Mouse (Mus musculus) heart, postnatal 36 days (tissue): ENCODE measurements around the gene Fgf9. TPM values are rescaled to one million over a fixed set of nuclear protein-coding genes. Genes with fewer than 3 reads are reported as not detected.

ENCODE experiments used
- DNase-seq, 2 experiments: peaks; one replicate each; pipeline ENCODE4 v3.0.0; 2021 to 2022
- intact Hi-C: fragments of 180-260 bp; cut with DNase I; formaldehyde crosslinking; loops from one replicate; pipeline ENCODE4 v1.15.1; 2025
- total RNA-seq, 2 experiments: library from RNA; stranded (reverse); gene quantifications; 2 replicates each; pipeline ENCODE4 v1.2.3; 2021

Gene Fgf9
- total RNA-seq, result 10 to 100 TPM in 1 of 2 experiments, 1 to 10 TPM in 1; 8.4 to 12.1 TPM

DNA sequence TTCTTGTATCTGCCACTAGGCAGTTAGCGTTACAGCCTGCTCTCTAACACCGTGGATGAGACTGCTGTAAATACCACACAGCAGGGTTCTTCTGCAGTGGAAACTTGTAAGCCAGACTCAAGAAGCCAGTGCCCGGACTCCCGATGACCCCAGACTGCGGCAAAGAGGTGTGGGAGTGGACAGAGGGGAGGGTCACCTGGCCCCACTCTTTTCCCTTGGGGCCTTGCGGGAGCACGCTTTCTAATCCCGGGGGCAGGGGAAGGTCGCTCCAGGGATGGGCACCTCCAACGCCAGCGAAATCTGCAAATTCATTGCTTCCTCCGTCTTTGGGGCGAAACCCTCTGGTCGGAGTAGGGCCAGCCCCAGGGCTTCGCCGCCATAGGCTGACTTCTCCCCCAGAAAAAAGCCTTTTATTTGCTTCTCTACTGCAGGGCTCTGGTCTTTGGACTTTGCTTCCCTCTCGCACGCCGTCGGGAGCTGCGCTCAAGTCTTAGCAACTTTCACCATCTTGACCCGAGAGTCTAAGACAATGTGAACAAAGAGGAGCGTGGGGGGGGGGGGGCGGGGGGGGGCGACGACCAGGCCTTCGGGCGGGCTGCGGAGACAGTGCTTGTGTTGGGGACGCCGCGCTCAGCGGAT, at the start of gene Fgf9:
TSS of gene Fgf9 (plus strand) at position 67 of the 639 bp plus-strand sequence.
- DNase-seq, result peak; percentile 17 to 43
- intact Hi-C loops, result loop anchor here (5.0 kb wide), 1 partner anchor 732 kb away; no protein-coding TSS in a partner anchor

DNA sequence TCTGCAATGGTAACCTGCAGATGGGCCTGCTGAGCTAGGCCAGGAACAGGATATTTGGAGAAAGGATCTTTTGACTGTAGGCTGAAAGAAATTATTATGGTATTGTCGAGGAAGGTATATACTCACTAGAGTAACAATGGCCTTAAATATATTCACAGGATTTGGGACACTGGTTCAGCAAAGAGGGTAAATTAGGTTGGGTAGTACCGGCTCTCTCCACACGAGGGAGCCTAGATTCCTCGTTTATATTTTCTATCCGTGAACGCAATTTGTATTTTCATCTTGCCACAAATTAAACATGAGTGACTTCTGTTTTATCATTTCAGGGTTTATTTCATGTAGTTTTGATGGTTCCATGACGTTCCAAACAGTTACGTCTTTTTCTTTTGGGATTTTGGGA, 35.8 kb upstream of the Fgf9 start:
- peak; percentile 48 to 65 for DNase-seq
- intact Hi-C loops, result loop anchor here (1.0 to 10.0 kb wide), 6 partner anchors 343 to 1080 kb away; no protein-coding TSS in a partner anchor

DNA sequence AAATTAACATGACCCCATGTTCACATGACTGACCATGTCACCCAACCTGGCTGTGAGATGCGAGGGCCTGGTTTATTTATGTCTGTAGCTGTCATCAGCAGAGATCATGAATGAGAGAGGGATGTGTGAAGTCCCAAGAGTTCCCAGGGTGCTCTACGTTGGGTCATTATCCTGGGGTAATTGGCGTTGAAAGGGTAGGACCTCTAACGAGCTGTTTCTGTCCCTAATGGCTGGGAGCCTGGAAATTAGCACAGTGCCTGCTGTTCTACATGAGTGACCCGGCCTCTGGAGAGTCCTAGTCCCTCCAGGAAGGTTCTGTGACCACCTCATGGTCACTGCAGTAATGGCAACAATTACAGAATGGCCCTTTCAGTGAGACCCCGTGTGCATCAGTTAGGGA, 34.2 kb upstream of the Fgf9 start:
- DNase-seq, result no peak
- intact Hi-C loops, result loop anchor here (10.0 kb wide), 2 partner anchors 569 to 759 kb away; no protein-coding TSS in a partner anchor

DNA sequence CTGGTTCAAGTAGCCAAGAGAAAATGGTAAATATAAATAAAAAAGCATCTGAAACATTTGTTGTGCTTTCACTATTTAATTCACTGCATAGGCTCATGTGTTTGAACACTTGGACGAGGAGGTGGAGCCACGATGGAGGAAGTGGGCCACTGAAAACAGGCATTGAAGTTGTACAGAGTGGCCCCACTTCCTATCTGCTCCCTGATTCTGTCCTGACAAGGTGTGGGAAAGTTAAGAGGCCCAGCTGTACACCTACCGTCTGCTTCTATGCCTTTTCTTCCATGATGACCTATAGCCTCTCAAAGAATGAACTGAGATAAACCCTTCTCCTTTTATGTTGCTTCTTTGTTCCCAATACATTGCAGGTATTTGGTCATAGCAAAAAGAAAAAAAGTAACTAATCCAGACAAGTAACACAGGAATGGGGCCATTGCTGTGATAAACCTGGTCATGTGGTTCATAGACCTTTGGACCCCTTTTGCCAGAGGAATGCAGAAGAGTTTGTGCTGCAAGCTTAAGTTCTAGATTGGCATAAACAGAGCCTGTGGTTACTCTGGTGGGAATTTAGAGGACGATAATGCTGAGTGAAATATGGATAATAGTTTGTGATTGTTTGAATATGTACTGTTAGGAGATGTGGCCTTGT, 23.6 kb upstream of the Fgf9 start:
- no peak for DNase-seq
- intact Hi-C loops, result no loop called here

DNA sequence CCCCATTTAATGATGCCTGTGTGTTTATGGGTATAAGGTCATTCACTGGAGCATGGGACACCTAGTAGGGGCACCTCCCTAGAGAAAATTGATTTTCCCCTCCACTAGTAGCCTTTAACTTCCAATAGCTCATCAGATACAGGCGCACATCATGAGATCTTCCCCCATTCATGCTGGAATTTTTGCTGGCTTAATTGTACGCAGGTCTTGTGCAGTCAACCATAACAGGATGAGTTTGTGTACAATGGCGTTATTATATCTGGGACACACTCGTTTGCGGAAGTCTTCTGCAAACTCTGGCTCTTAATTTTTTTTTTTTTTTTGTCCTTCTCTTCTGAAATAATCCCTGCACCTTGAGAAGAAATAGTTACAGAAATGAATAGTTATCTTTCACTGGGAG, 19.7 kb upstream of the Fgf9 start:
- no peak for DNase-seq
- intact Hi-C loops, result no loop called here

DNA sequence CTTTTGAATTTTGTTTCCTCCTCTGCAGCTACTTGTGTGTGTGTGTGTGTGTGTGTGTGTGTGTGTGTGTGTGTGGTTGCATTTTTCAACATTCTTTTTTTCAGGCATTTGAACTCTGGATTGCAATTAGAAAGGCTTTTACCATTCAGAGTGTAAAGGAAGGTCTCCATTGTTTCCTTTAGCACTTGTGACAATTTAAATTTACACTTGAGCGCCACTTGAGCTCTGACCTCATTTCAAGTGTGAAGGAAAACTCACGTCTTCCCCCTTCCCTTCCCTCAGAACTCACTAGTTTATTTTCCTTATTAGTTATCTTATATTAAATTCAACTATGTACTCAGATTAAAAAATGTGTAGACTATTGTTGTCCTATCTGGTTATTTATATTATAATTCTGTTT, 2.8 kb upstream of the Fgf9 start:
- intact Hi-C loops, result no loop called here

DNA sequence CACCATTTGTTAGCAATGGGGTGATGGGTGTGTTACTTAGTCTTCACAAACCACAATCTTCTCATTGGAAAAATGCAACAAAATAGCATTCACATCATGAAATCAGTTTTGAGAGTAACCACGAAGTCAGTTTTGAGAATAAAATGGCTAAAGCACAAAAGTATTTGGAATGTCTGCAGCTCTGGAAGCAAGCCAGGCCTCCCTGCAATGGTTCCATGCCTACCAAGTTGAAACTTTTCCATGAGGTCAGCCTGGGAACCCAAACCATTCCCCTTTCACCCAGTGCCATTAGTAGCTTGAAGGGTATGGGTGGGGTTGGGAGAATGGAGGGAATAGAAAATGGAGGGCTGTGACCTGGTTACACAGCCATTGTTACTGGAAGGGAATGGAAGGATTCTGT, 1.7 kb upstream of the Fgf9 start:
- intact Hi-C loops, result no loop called here
- DNase-seq, result no peak

More for the DNA sequence above, 2.8 kb upstream of the Fgf9 start:
- DNase-seq, result no peak

DNA sequence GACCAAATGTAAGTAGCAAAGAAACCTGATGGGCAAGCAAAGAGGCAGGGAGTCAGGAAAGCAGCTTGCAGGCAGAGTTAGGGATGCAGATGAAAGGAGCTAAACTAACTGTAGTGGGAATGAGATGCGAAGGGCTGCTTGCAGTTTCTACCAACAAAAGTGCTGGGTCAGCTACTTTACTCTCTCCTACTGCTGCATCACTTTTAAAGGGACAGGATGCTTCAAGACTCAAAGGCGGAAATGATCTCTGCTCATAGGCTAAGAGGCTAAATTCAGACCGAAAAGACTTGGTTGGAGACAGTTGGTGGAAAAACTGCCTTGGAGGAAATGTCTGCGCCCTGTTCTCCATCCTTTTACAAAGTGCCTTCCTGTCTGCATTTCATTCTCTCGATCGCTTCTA, 420 bp upstream of the Fgf9 start:
- intact Hi-C loops, result loop anchor here (5.0 kb wide), 1 partner anchor 732 kb away; no protein-coding TSS in a partner anchor
- no peak for DNase-seq

DNA sequence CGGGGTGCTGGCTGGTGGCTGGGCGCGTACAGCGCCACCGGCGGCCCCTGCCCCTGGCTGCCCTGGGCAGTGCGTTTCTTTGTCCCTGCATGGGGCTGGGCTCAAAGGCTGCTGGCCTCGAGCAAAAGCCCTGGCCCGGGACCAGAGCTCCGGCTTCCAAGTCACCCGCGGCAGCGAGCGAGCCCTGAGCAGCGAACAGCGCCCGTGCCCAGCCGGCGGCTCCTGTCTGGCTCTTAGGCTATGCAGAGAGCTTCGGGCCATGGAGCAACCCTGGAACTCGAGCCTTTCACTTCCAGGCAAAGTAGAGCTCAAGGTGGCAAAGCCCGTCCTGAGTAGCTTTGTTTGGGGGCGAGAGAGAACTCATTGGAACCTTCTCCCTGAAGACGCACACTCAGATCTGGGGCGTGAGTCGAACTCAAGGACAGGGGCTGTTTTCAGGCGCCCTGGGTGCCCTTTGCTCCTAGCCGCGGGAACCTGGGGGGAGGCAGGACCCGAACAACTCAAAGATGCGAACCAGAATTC, 834 bp downstream of the Fgf9 start:
- peak; percentile 66 to 71 for DNase-seq
- intact Hi-C loops, result loop anchor here (5.0 kb wide), 1 partner anchor 731 kb away; no protein-coding TSS in a partner anchor

DNA sequence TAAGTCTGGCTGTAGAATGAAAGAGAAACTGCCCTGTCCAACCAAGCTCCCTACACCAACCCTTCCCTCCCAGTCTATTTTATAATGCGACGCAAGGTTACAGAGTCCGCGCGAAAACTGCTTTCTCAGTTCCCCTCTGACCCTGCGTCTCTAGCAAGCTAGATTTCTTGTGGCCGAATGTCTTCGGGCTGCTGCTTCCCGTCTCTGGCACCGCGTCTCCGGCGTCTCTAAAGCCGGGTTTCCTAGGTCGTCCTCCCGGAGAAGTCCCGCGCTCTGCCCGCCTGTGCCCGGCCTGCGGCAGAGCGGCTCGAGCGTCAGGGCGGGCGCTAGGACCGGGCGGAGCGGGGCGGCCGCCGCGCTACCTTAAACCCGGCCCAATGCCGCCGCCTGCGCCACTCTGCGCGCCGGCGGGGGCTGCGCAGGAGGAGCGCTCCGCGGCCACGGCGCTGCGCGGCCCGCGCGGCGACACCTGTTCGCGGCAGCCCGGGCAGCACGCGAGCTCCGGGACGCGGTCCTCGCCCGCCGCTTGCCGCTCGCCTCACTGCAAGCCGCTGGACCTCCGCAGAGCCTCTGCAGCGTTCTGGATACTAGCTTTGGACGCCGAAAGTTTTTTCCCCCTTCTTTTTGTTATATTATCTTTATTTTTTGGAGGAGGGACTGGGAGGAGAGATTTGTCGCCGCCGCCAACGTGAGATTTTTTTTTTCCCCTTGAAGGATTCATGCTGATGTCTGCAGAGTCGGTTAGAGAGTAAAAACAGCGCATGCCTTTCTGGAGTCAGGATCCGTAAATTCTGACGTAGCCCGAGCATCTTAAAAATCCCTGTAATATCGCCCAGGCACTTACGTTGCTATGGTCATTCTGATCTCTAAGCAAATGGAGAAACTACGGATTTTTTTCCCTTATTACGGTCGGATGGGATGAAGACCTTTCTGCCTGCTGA, 1.8 kb downstream of the Fgf9 start:
- intact Hi-C loops, result loop anchor here (5.0 kb wide), 1 partner anchor 730 kb away; no protein-coding TSS in a partner anchor
- DNase-seq, result peak; percentile 74 to 81

DNA sequence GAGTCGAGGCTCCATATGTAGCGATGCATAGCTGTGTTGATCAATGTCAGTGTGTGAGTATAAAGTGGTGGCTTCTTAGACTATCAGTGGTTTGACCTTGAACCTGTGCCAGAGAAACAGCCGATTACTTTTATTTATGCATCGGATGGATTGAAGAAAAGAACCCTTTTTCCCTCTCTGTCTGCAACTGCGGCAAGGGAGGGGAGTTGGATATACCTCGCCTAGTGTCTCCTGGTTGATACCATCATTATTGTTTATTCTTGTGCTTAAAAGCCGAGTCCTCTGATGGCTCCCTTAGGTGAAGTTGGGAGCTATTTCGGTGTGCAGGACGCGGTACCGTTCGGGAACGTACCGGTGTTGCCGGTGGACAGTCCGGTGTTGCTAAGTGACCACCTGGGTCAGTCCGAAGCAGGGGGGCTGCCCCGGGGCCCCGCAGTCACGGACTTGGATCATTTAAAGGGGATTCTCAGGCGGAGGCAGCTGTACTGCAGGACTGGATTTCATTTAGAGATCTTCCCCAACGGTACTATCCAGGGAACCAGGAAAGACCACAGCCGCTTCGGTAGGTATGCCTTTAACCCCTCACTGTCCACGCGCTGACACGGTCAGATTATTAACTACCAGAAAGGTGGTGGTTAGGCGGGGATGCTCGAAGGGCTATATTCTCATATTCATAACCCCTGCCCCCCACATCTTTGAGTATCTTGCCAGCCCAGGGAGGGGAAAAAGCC, 2.6 kb downstream of the Fgf9 start:
- peak; percentile 7 to 24 for DNase-seq
- intact Hi-C loops, result loop anchor here (5.0 kb wide), 1 partner anchor 729 kb away; no protein-coding TSS in a partner anchor

DNA sequence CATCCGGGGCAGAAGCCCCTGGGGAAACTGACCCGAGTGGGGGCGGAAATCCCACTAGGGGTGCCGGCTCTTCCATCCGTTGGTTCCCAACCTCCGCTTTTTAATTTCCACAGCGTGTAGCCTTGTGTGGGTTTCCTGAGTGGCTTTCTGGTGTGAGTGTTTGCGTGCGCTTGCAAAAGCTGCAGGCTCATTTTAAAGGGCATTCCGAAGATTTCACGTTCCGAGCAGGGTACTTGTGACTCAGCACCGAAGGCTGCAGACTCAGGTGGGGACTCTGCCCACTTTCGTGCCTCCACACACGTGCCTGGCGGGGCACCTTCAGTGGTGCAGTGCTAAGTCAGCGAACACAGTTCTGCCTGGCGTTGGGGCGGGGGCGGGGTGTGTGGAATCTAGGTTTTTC, 3.6 kb downstream of the Fgf9 start:
- DNase-seq, result peak; percentile 7 to 32
- intact Hi-C loops, result loop anchor here (5.0 kb wide), 1 partner anchor 728 kb away; no protein-coding TSS in a partner anchor

DNA sequence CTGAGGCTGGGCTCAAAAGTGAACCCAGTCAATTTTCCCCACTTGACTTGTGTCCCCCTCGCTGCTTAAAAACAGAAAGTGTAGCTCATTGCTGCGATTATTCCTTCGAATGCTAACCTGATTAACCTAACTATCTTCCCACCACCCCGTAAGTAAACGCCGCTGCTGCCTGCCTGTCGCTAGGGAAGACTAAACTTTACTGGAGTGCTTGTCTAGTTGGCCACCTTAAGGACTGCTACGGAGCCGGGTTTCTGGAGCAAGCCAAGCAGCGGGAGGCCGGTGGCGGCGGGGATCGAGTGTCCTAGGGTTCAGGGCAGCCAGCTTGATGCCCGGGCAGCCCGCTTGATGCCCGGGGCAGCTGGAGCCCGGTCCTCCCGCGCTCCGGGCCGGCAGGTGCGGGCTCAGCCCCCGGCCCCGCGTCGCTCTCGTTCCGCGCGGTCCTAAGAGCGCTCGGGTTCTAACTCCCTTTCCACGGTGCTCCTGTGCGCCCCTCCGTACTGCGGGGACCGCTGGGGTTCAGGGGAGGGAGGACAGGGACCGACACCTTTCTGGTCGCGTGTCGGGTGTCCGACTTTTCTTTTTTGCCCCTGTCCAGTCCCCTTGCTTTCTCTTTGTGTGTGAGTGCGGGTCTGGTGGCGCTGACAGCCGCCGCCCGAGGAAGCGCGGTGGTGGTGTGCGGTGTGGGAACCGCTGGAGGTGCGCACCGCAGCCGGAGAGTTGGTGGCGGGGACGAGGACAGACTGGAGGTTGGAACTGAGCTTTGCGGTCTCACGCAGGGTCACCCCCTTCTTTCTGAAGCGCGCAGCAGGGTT, 4.5 kb downstream of the Fgf9 start:
- intact Hi-C loops, result loop anchor here (5.0 kb wide), 1 partner anchor 727 kb away; no protein-coding TSS in a partner anchor

DNA sequence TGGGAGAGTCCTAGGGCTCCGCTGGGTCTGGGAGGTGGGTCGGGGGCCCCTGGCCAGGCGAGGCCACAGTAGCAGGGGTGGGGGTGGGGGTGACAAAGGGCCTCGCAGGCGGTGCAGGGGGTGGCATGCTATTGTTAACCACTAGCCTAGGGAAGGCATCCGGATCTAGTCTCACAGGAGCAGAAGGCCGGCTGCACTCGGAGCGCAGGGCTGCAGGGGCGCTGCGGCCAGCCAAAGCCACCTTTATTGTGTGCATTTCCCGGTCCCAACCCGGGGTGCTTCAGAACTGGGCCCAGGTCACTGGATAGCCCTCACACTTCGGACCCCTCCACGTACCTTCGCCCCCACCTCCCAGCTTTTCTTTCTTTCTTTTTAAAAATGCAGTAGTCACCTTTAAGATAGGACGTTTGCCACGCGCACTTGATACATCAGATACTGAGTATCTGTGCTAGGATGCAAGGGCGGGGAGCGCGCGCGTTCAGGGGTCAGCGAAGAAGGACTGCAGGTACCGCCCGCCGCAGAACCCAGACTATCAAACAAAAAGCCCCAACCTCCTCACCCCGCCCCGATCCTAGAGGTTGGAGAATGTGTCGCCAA, 5.2 kb downstream of the Fgf9 start:
- peak; percentile 17 to 30 for DNase-seq
- intact Hi-C loops, result no loop called here

More for the DNA sequence above, 4.5 kb downstream of the Fgf9 start:
- peak; percentile 20 to 56 for DNase-seq

DNA sequence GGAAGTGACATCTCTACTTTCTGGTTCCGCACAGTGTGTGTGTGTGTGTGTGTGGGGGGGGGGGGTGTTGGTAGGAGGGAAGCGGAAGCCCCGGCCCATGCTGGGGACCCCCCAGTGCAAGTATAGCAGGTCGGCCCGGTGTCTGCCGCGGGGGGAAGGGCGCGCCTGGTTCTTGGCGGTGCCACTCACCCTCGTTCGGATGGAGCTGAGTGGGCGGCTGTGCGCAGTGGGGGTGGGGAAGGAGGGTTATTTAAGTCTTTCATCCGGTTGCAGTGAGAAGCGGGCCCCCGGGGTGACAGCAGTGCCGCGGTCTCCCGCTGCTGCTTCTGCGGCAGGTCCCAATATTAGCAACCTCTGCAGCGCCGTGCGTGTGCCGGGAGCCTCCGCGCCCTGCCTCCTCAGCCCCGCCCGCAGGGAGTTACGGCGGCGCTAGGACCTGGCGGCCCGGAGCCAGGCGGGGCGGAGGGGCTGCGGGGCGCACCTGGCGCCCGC, 5.7 kb downstream of the Fgf9 start:
- peak; percentile 44 to 48 for DNase-seq
- intact Hi-C loops, result no loop called here

DNA sequence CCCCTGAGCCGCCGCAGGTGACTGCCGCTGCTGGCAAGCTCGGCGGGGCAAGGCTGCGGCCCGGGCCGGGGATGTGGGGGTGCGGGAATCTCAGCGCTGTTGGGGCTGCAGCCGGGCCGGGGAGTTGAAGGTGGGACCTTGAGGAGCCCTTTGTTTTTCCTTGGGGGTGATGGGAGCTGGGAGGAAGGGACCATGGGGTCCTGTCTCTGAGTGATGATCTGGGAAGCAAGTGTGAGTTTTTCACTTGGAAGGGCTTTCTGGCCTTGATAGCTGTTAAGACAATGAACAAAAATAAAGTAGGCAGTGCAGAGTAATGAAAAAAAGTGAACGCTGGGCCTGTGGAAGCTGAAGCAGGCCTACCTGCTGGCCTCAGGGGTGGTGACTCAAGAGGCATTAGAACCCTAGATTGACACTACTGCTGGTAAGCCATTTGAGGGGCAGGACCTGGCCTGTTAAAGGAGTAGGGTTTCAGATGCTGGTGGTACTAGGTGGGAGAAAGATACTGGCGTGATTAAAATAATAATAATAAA, 6.4 kb downstream of the Fgf9 start:
- intact Hi-C loops, result no loop called here
- no peak for DNase-seq

DNA sequence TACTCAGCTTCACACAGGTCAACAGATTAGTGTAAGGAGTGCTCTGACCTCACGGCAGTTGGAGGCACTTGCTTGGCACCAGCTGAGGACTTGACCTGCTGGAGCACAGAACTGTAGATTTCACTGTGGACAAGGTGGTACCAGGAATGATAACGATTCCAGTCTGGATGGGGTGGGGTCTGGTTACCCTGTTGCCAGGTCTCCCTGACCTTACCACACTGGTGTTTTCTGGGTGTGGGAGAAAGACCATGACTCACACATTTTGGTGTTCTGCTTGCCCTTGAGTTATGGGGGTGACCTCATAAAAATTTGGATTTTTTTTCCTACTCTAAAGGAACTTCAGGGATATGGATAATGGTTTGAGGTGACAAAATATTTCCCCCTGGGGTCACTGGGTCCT, 9.1 kb downstream of the Fgf9 start:
- DNase-seq, result no peak
- intact Hi-C loops, result no loop called here

DNA sequence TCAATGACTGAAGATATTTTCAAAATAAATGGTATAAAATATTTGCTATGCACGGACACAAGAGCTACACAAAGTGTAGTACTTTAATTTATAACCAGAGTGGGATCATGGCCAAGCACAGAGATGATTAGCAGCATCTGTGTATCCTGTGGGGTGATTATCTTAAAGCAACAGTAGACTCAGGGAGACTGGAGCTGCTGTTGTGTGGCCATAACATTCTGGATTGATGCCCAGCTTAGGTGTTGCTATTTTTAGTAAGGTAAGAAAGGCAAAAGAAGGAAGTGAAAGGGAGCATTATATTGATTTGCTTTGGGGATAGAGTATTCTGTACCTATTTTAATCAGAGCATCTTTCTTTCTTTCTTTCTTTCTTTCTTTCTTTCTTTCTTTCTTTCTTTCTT, 11.6 kb downstream of the Fgf9 start:
- no peak for DNase-seq
- intact Hi-C loops, result no loop called here
